Mouse (Mus musculus) forebrain, embryonic 16.5 days (tissue): ENCODE results near the gene H2-Q1. TPM values are rescaled to one million over a fixed set of nuclear protein-coding genes. Genes with fewer than 3 reads are reported as not detected.
"Not testable (repeated sequence)": the region's sequence is repeated elsewhere in the genome, so short reads cannot be mapped to it uniquely, and the experiment has no call there.

Experiments used
- ATAC-seq: fragments of 200-750 bp; cut with Nextera tagmentation; 2 replicates; pipeline ENCODE4 v1.8.0; 2017; ENCODE audit warnings: mild to moderate bottlenecking, moderate library complexity
- H3K27ac ChIP-seq: fragments of 300-500 bp; sonication (generic); 2 replicates; pipeline ENCODE4 v1.5.1; 2014; ENCODE audit warnings: low read length, control low read depth
- H3K27me3 ChIP-seq: fragments of 300-500 bp; sonication (generic); replicated peaks from 2 replicates; pipeline ENCODE4 v1.6.1; 2014; ENCODE audit warnings: low read length; ENCODE audit not compliant: control insufficient read depth, insufficient read depth
- H3K36me3 ChIP-seq: fragments of 300-500 bp; sonication (generic); 2 replicates; pipeline ENCODE4 v1.6.1; 2014; ENCODE audit not compliant: control insufficient read depth, insufficient read depth
- H3K4me1 ChIP-seq: fragments of 300-500 bp; sonication (generic); replicated peaks from 2 replicates; pipeline ENCODE4 v1.6.1; 2014; ENCODE audit warnings: low read length; ENCODE audit not compliant: control insufficient read depth, insufficient read depth
- H3K4me2 ChIP-seq: fragments of 300-500 bp; sonication (generic); 2 replicates; pipeline ENCODE4 v1.6.1; 2014; ENCODE audit warnings: mild to moderate bottlenecking, low read length, control low read depth
- H3K4me3 ChIP-seq: fragments of 300-500 bp; sonication (generic); replicated peaks from 2 replicates; pipeline ENCODE4 v1.5.1; 2014; ENCODE audit warnings: mild to moderate bottlenecking, low read length, control low read depth
- H3K9ac ChIP-seq: fragments of 300-500 bp; sonication (generic); replicated peaks from 2 replicates; pipeline ENCODE4 v1.6.1; 2014; ENCODE audit warnings: low read depth, low read length, control low read depth
- H3K9me3 ChIP-seq: fragments of 300-500 bp; sonication (generic); 2 replicates; pipeline ENCODE4 v1.6.1; 2016; ENCODE audit warnings: low read length; ENCODE audit not compliant: control insufficient read depth
- WGBS: fragments of 180-500 bp; shearing (Covaris S2); extraction: QIAGEN DNeasy Blood & Tissue Kit; methylation state at CpG from one replicate; pipeline ENCODE4 v1.1.7; 2014; 5-methylcytosine and 5-hydroxymethylcytosine counted together
- polyA plus RNA-seq: library from polyadenylated mRNA; unstranded; fragments of >200 nt; fragmentation: Nextera tagmentation; extraction: Ambion mirVana; gene quantifications from 2 replicates; pipeline ENCODE4 v1.2.1, GENCODE M21; 2015

The H2-Q1 gene
- polyA plus RNA-seq, 1 experiment from 2014 or later = 0.47 TPM

- not testable (repeated sequence) for H3K9me3 ChIP-seq, H3K4me1 ChIP-seq, H3K4me2 ChIP-seq, H3K27ac ChIP-seq, H3K4me3 ChIP-seq, H3K27me3 ChIP-seq, H3K36me3 ChIP-seq, H3K9ac ChIP-seq, ATAC-seq
- 52% methylated on average over 3 of the region's 3 CpGs for WGBS
Observed at GRCm38 (mm10) chr17:35329714-35330113, 9.5 kb downstream of the H2-Q1 start.

GRCm38 (mm10) chr17:35331546-35331945 is 11.3 kb downstream of the H2-Q1 start:
- ATAC-seq, H3K9me3 ChIP-seq, H3K4me1 ChIP-seq, H3K27me3 ChIP-seq, H3K36me3 ChIP-seq, H3K4me3 ChIP-seq, H3K4me2 ChIP-seq, H3K27ac ChIP-seq, H3K9ac ChIP-seq: not testable (repeated sequence)
- WGBS = 78% methylated on average over 6 of the region's 6 CpGs

- peak within 1 kb of the TSS; percentile 69 for H3K4me2 ChIP-seq
- WGBS = under 1% methylated on average over 32 of the region's 40 CpGs
- H3K9me3 ChIP-seq = no peaks in the 10 kb centered on the region
- H3K4me3 ChIP-seq = peak within 1 kb of the TSS; percentile 43
- H3K36me3 ChIP-seq = no peaks in the 10 kb centered on the region
- no peak for ATAC-seq
- peaks cover 24% of the 10 kb centered on the region for H3K27me3 ChIP-seq
- H3K27ac ChIP-seq = no peak within 1 kb of the TSS
- H3K4me1 ChIP-seq = peaks cover 7% of the 10 kb centered on the region
- peak within 1 kb of the TSS; percentile 45 for H3K9ac ChIP-seq
Observed at GRCm38 (mm10) chr17:35342071-35342671, 22.0 kb downstream of the H2-Q1 start, which contains the start of gene H2-Q2. TSS of gene H2-Q2 (plus strand) at chr17:35342242.

- H3K9ac ChIP-seq = peak overlapping the region; percentile 45
- no peaks in the 10 kb centered on the region for H3K9me3 ChIP-seq
- H3K27me3 ChIP-seq = peaks cover 24% of the 10 kb centered on the region
- peak overlapping the region; percentile 69 for H3K4me2 ChIP-seq
- H3K4me1 ChIP-seq = peaks cover 7% of the 10 kb centered on the region
- 3% methylated on average over 44 of the region's 46 CpGs for WGBS
- ATAC-seq = no peak
- no peaks in the 10 kb centered on the region for H3K36me3 ChIP-seq
- H3K27ac ChIP-seq = no peak overlapping the region
- peak overlapping the region; percentile 43 for H3K4me3 ChIP-seq
Observed at GRCm38 (mm10) chr17:35342711-35343476, 22.7 kb downstream of the H2-Q1 start.

GRCm38 (mm10) chr17:35347659-35348058 is 27.5 kb downstream of the H2-Q1 start:
- H3K27me3 ChIP-seq = peaks cover 11% of the 10 kb centered on the region
- H3K36me3 ChIP-seq, H3K27ac ChIP-seq, H3K4me1 ChIP-seq, ATAC-seq, H3K4me2 ChIP-seq, H3K9ac ChIP-seq, H3K4me3 ChIP-seq, H3K9me3 ChIP-seq: not testable (repeated sequence)

GRCm38 (mm10) chr17:35353275-35353674 is 33.1 kb downstream of the H2-Q1 start:
- H3K4me3 ChIP-seq, H3K27me3 ChIP-seq, H3K4me2 ChIP-seq, H3K4me1 ChIP-seq, H3K36me3 ChIP-seq, ATAC-seq, H3K9ac ChIP-seq, H3K27ac ChIP-seq, H3K9me3 ChIP-seq: not testable (repeated sequence)
- WGBS = 77% methylated on average over 6 of the region's 6 CpGs

- H3K36me3 ChIP-seq = no peaks in the 10 kb centered on the region
- no peaks in the 10 kb centered on the region for H3K27me3 ChIP-seq
- no peaks in the 10 kb centered on the region for H3K9me3 ChIP-seq
- ATAC-seq = no peak
- H3K27ac ChIP-seq = no peak overlapping the region
- no peak overlapping the region for H3K4me3 ChIP-seq
- 78% methylated on average over 2 of the region's 2 CpGs for WGBS
- peaks cover 3% of the 10 kb centered on the region for H3K4me1 ChIP-seq
- H3K4me2 ChIP-seq = no peak overlapping the region
- no peak overlapping the region for H3K9ac ChIP-seq
Observed at GRCm38 (mm10) chr17:35354071-35354470, 33.9 kb downstream of the H2-Q1 start.

- H3K9me3 ChIP-seq = no peaks in the 10 kb centered on the region
- 47% methylated on average over 1 of the region's 1 CpGs for WGBS
- no peaks in the 10 kb centered on the region for H3K36me3 ChIP-seq
- ATAC-seq = no peak
- no peak overlapping the region for H3K4me3 ChIP-seq
- H3K4me2 ChIP-seq = no peak overlapping the region
- H3K4me1 ChIP-seq = peaks cover 7% of the 10 kb centered on the region
- no peak overlapping the region for H3K27ac ChIP-seq
- H3K9ac ChIP-seq = no peak overlapping the region
- H3K27me3 ChIP-seq = peaks cover 6% of the 10 kb centered on the region; the same call in 1 of the 2 replicates
Observed at GRCm38 (mm10) chr17:35357086-35357485, 36.9 kb downstream of the H2-Q1 start.

- H3K4me2 ChIP-seq = peak overlapping the region; percentile 70
- H3K4me1 ChIP-seq = peaks cover 7% of the 10 kb centered on the region
- no peak overlapping the region for H3K27ac ChIP-seq
- H3K36me3 ChIP-seq = no peaks in the 10 kb centered on the region
- H3K9me3 ChIP-seq = peaks cover 3% of the 10 kb centered on the region; the same call in 1 of the 2 replicates
- WGBS = 9% methylated on average over 38 of the region's 38 CpGs
- peak overlapping the region; percentile 45 for H3K9ac ChIP-seq
- H3K27me3 ChIP-seq = peaks cover 6% of the 10 kb centered on the region; the same call in 1 of the 2 replicates
- no peak for ATAC-seq
- H3K4me3 ChIP-seq = peak overlapping the region; percentile 36
Observed at GRCm38 (mm10) chr17:35358763-35359469, 38.7 kb downstream of the H2-Q1 start.
